Mouse (Mus musculus): ENCODE data around the gene Eci2. TPM values are rescaled to one million over a fixed set of nuclear protein-coding genes. Genes with fewer than 3 reads are reported as not detected.
"Not testable (repeated sequence)": the region's sequence is repeated elsewhere in the genome, so short reads cannot be mapped to it uniquely, and the experiment has no call there.

Gene Eci2
- polyA plus RNA-seq, 1 experiment from 2014 or later = 84.6 TPM

DNA sequence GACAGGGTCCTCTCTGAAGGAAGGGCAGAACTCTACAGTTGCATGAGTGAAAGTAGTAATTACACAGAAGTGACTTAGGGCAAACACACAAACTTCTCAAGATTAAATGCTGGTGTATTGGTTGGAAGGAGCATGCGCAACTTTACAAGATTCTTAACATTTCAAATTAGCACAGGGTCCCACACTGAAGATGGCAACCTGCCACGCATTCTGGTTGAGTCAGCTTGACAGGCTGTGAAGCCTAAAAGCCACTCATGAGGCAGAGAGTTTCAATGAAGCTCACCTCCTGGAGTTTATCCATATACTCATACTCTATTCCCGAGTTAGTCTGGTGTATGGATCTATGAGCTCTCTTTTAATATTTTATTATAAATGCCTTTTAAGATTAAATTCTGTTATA lies 68.7 kb downstream of the Eci2 start:
- H3K9ac ChIP-seq (ENCODE audit: low read depth, low read length); H3K27ac ChIP-seq (ENCODE audit: low read length); H3K4me1 ChIP-seq (ENCODE audit: control insufficient read depth, insufficient read depth, low read length); ATAC-seq; H3K9me3 ChIP-seq (replicated peaks; ENCODE audit: control insufficient read depth, low read length, poor library complexity, severe bottlenecking); H3K27me3 ChIP-seq (ENCODE audit: control insufficient read depth, insufficient read depth, low read depth, low read length); H3K36me3 ChIP-seq (ENCODE audit: control insufficient read depth, insufficient read depth, low read length); H3K4me3 ChIP-seq (ENCODE audit: low read depth, low read length); H3K4me2 ChIP-seq (ENCODE audit: low read length): not testable (repeated sequence)
- WGBS = 71% methylated on average over 3 of the region's 3 CpGs

DNA sequence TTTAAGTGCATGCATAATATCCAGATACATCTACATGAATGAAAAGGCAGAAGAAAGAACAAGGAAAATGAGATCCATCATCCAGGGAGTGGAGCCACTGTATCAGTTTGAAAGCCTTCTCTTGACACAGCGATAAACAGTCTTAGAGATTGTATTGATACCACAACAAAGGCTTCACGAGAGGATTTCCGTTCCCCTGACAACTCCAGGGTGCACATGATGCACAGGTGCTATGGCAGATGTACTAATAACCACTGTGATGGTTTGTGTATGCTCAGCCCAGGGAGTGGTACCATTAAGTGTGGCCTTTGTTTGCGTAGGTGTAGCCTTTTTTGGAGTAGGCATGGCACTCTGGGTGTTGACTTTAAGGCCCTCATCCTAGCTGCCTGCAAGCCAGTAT lies 70.0 kb downstream of the Eci2 start:
- Histone ChIP-seq H3K27me3 (ENCODE audit: control insufficient read depth, insufficient read depth, low read depth, low read length) (no peaks in the 10 kb centered on the region), H3K36me3 (ENCODE audit: control insufficient read depth, insufficient read depth, low read length) (no peaks in the 10 kb centered on the region), H3K27ac (ENCODE audit: low read length) (no peak overlapping the region), H3K4me2 (ENCODE audit: low read length) (no peak overlapping the region), H3K9ac (ENCODE audit: low read depth, low read length) (no peak overlapping the region), H3K4me1 (ENCODE audit: control insufficient read depth, insufficient read depth, low read length) (no peaks in the 10 kb centered on the region), H3K4me3 (ENCODE audit: low read depth, low read length) (no peak overlapping the region), H3K9me3 (replicated peaks; ENCODE audit: control insufficient read depth, low read length, poor library complexity, severe bottlenecking) (no peaks in the 10 kb centered on the region)
- 91% methylated on average over 4 of the region's 4 CpGs for WGBS
- ATAC-seq = no peak

DNA sequence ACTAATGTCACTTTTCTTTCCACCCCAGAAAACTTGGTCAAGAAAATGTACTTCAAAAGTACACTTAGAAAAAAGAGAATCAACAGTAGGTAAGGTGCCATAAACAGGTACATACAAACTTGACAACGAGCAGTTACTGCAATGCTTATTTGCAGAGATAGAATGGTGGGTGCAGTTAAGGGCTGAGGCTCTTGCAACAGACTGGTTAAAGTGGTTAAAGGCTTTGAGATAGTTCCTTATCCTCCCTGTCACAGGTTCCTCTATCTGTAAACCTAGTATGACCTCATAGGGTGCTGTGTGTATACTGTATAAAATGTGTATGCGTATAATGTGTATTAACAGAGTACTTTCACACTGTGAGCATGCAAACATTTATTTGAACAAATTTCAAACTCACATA lies 75.5 kb downstream of the Eci2 start:
- not testable (repeated sequence) for H3K36me3 ChIP-seq (ENCODE audit: control insufficient read depth, insufficient read depth, low read length); H3K4me1 ChIP-seq (ENCODE audit: control insufficient read depth, insufficient read depth, low read length); H3K27me3 ChIP-seq (ENCODE audit: control insufficient read depth, insufficient read depth, low read depth, low read length); H3K9me3 ChIP-seq (replicated peaks; ENCODE audit: control insufficient read depth, low read length, poor library complexity, severe bottlenecking); H3K4me3 ChIP-seq (ENCODE audit: low read depth, low read length); H3K9ac ChIP-seq (ENCODE audit: low read depth, low read length); ATAC-seq; H3K27ac ChIP-seq (ENCODE audit: low read length); H3K4me2 ChIP-seq (ENCODE audit: low read length)
- 95% methylated on average over 2 of the region's 2 CpGs for WGBS

DNA sequence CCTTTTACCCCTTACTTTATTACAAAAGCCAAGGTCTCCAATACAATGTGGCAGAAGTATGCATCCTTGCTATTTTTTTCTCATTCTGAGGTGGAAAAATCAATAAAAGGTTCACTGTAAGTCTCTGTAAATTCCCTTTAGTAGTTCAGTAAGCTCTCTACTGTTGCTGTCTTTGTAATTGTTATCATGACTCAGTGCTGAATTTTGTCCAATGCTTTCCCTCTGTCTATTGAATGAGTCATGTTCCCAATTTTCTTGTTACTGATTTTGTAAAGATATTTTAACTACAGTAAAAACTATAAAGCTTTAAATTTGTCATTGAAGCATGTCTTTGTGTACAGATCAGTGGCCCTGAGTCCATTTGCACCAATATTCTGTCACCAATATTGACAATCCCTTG lies 84.5 kb downstream of the Eci2 start:
- Histone ChIP-seq H3K9ac (ENCODE audit: low read depth, low read length) (no peak overlapping the region), H3K4me2 (ENCODE audit: low read length) (no peak overlapping the region), H3K4me3 (ENCODE audit: low read depth, low read length) (no peak overlapping the region), H3K36me3 (ENCODE audit: control insufficient read depth, insufficient read depth, low read length) (no peaks in the 10 kb centered on the region), H3K27ac (ENCODE audit: low read length) (no peak overlapping the region), H3K4me1 (ENCODE audit: control insufficient read depth, insufficient read depth, low read length) (no peaks in the 10 kb centered on the region), H3K27me3 (ENCODE audit: control insufficient read depth, insufficient read depth, low read depth, low read length) (no peaks in the 10 kb centered on the region), H3K9me3 (replicated peaks; ENCODE audit: control insufficient read depth, low read length, poor library complexity, severe bottlenecking) (no peaks in the 10 kb centered on the region)
- ATAC-seq = no peak

DNA sequence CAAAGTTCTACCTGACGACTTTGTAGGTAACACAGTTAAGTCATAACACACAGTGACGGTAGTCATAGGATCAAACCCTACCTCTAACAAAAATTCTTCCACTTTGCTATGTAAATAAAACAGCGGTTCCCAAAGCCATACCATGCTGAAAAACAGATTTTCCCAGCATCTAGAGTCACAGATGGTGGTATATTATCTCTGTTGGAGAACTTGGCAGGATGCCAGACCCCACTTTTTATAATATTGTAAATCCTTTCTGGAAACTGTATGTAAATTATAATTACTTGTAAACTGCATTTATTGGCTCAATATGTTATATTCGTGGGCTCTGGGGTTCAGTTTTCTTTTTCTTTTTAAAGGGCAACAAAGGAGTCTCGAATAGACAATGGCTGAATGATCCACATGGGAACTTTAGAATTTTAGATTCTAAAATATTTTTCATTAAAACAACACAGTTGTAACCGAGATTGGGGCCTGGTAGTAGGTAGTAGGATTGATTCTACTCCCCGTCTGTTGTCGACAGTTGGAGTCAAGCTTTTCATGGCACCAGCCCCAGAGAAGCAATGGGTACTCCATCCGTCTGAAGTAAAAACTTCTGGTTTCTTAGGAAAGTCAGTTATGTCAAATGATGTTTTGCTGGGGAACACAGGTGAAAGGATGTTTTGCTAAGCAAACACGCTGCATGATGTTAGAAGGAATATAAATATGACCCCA lies 91.8 kb downstream of the Eci2 start:
- H3K4me1 ChIP-seq (ENCODE audit: control insufficient read depth, insufficient read depth, low read length) = no peaks in the 10 kb centered on the region
- no peak for ATAC-seq
- no peaks in the 10 kb centered on the region for H3K36me3 ChIP-seq (ENCODE audit: control insufficient read depth, insufficient read depth, low read length)
- no peaks in the 10 kb centered on the region for H3K27me3 ChIP-seq (ENCODE audit: control insufficient read depth, insufficient read depth, low read depth, low read length)
- H3K9me3 ChIP-seq (replicated peaks; ENCODE audit: control insufficient read depth, low read length, poor library complexity, severe bottlenecking) = no peaks in the 10 kb centered on the region
- H3K4me3 ChIP-seq (ENCODE audit: low read depth, low read length) = no peak overlapping the region
- WGBS = 70% methylated on average over 10 of the region's 10 CpGs
- no peak overlapping the region for H3K9ac ChIP-seq (ENCODE audit: low read depth, low read length)
- H3K4me2 ChIP-seq (ENCODE audit: low read length) = no peak overlapping the region
- H3K27ac ChIP-seq (ENCODE audit: low read length) = no peak overlapping the region

Other genes starting within 250 kb of the Eci2 start
- 63.9 and 67.7 TPM in 2 replicates for gene Prpf4b, start 151.8 kb downstream of the Eci2 start, polyA plus RNA-seq (2015; fragmentation: Nextera tagmentation; extraction: Ambion mirVana)
- gene Fam217a, start 102.8 kb downstream of the Eci2 start, polyA plus RNA-seq (2015; fragmentation: Nextera tagmentation; extraction: Ambion mirVana) = 0.75 and 1.6 TPM in 2 replicates
- gene 4933417A18Rik, start 102.7 kb downstream of the Eci2 start, polyA plus RNA-seq (2015; fragmentation: Nextera tagmentation; extraction: Ambion mirVana) = not detected in 2 replicates
- 0.37 and 1.0 TPM in 2 replicates for gene Eci3, start 63.3 kb downstream of the Eci2 start, polyA plus RNA-seq (2015; fragmentation: Nextera tagmentation; extraction: Ambion mirVana)

Data from midbrain, embryonic 16.5 days (tissue).